Mouse (Mus musculus): ENCODE results near the gene Dip2c. TPM values are rescaled to one million over a fixed set of nuclear protein-coding genes. Genes with fewer than 3 reads are reported as not detected.
A peak's percentile ranks its signal among the peaks of the same experiment; 100 is the strongest.

Gene Dip2c
- polyA plus RNA-seq, 1 experiment from 2014 or later: 2.3 TPM

GRCm38 (mm10) chr13:9578456-9578855, 302.1 kb downstream of the Dip2c start:
- 86% methylated on average over 4 of the region's 4 CpGs for WGBS
- Histone ChIP-seq H3K9me3 (ENCODE audit: control insufficient read depth, low read length) (no peaks in the 10 kb centered on the region), H3K27me3 (replicated peaks; ENCODE audit: control insufficient read depth, insufficient read depth, low read length) (no peaks in the 10 kb centered on the region)

DNA sequence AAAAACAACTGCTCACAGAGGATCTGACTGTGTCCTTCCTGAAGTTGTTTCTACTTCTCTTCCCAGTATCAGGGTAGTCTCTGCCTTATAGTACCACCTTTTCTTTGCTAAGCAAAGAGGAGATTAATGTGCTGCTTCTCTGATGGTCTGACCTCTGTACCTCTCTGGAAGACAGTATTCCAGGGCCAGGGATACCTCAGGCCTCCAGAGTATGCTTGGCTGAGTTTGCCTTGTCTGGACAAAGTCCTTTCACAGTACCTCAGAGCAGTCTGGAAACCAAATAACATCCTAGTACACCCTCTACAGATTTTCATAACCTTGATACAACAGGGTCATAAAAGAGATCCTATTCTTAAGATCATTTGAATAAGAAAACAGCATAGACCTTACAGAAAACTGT, 305.5 kb downstream of the Dip2c start:
- Histone ChIP-seq H3K27me3 (replicated peaks; ENCODE audit: control insufficient read depth, insufficient read depth, low read length) (no peaks in the 10 kb centered on the region), H3K36me3 (ENCODE audit: control insufficient read depth, insufficient read depth, low read length) (no peaks in the 10 kb centered on the region; the same call in 1 of the 2 replicates), H3K4me3 (ENCODE audit: low read length) (no peak overlapping the region), H3K27ac (ENCODE audit: low read length) (no peak overlapping the region), H3K4me2 (ENCODE audit: low read depth, low read length) (no peak overlapping the region), H3K4me1 (ENCODE audit: control insufficient read depth, insufficient read depth, low read length) (no peaks in the 10 kb centered on the region), H3K9ac (ENCODE audit: low read depth, low read length) (no peak overlapping the region), H3K9me3 (ENCODE audit: control insufficient read depth, low read length) (no peaks in the 10 kb centered on the region)
- ATAC-seq: no peak

More at GRCm38 (mm10) chr13:9578456-9578855, 302.1 kb downstream of the Dip2c start:
- Histone ChIP-seq H3K27ac (ENCODE audit: low read length) (no peak overlapping the region), H3K4me1 (ENCODE audit: control insufficient read depth, insufficient read depth, low read length) (no peaks in the 10 kb centered on the region), H3K4me2 (ENCODE audit: low read depth, low read length) (no peak overlapping the region), H3K4me3 (ENCODE audit: low read length) (no peak overlapping the region), H3K36me3 (ENCODE audit: control insufficient read depth, insufficient read depth, low read length) (no peaks in the 10 kb centered on the region; the same call in 1 of the 2 replicates), H3K9ac (ENCODE audit: low read depth, low read length) (no peak overlapping the region)
- no peak for ATAC-seq

- Histone ChIP-seq H3K9me3 (ENCODE audit: control insufficient read depth, low read length) (no peaks in the 10 kb centered on the region), H3K36me3 (ENCODE audit: control insufficient read depth, insufficient read depth, low read length) (no peaks in the 10 kb centered on the region), H3K27me3 (replicated peaks; ENCODE audit: control insufficient read depth, insufficient read depth, low read length) (no peaks in the 10 kb centered on the region), H3K9ac (ENCODE audit: low read depth, low read length) (no peak overlapping the region), H3K27ac (ENCODE audit: low read length) (no peak overlapping the region), H3K4me1 (ENCODE audit: control insufficient read depth, insufficient read depth, low read length) (no peaks in the 10 kb centered on the region), H3K4me2 (ENCODE audit: low read depth, low read length) (no peak overlapping the region), H3K4me3 (ENCODE audit: low read length) (no peak overlapping the region)
- ATAC-seq: no peak
Observed at GRCm38 (mm10) chr13:9583579-9583978, 307.3 kb downstream of the Dip2c start.

DNA sequence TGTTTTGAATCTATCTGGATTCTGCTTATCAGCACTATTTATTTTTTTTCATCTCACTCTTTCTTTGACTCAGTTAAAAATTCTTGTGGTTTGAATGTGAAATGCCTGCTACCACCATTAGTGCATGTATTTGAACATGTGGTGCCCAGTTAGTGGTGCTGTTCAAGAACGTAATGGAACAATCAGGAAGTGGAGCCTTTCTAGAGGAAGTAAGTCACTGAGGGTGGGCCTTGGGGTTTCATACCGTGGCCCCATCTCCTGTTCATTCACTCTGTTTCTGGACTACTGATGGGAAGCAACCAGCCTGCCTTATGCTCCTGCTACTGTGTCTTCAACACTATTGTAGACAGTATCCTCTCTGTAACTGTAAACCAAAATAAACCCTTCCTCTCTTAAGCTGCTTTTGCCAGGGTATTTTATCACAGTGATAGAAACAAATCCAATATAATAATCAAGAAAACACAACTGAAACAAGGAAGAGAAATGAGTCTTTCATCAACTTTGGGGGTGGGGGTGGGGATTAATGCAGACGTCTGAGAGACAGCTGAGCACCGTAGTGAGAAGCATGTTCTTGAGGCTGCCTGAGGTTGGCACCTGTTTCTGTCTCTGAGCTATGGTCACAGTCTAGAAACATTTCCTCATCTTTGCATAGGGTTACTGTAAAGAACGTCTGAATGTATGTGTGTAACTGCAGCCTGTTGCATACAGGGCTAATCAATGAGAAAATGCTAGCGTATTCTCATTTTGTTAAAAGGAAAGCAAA, 323.2 kb downstream of the Dip2c start:
- Histone ChIP-seq H3K27ac (ENCODE audit: low read length) (no peak overlapping the region), H3K36me3 (ENCODE audit: control insufficient read depth, insufficient read depth, low read length) (no peaks in the 10 kb centered on the region), H3K4me1 (ENCODE audit: control insufficient read depth, insufficient read depth, low read length) (no peaks in the 10 kb centered on the region), H3K9me3 (ENCODE audit: control insufficient read depth, low read length) (no peaks in the 10 kb centered on the region), H3K4me2 (ENCODE audit: low read depth, low read length) (no peak overlapping the region), H3K9ac (ENCODE audit: low read depth, low read length) (no peak overlapping the region), H3K4me3 (ENCODE audit: low read length) (no peak overlapping the region), H3K27me3 (replicated peaks; ENCODE audit: control insufficient read depth, insufficient read depth, low read length) (no peaks in the 10 kb centered on the region)
- ATAC-seq: no peak
- WGBS: 83% methylated on average over 6 of the region's 6 CpGs

- Histone ChIP-seq H3K4me2 (ENCODE audit: low read depth, low read length) (no peak overlapping the region), H3K36me3 (ENCODE audit: control insufficient read depth, insufficient read depth, low read length) (no peaks in the 10 kb centered on the region), H3K27ac (ENCODE audit: low read length) (no peak overlapping the region), H3K4me1 (ENCODE audit: control insufficient read depth, insufficient read depth, low read length) (no peaks in the 10 kb centered on the region), H3K9me3 (ENCODE audit: control insufficient read depth, low read length) (no peaks in the 10 kb centered on the region), H3K9ac (ENCODE audit: low read depth, low read length) (no peak overlapping the region), H3K27me3 (replicated peaks; ENCODE audit: control insufficient read depth, insufficient read depth, low read length) (no peaks in the 10 kb centered on the region), H3K4me3 (ENCODE audit: low read length) (no peak overlapping the region)
- no peak for ATAC-seq
- WGBS: 83% methylated on average over 3 of the region's 3 CpGs
Observed at GRCm38 (mm10) chr13:9601350-9601749, 325.0 kb downstream of the Dip2c start.

GRCm38 (mm10) chr13:9611229-9611628, 334.9 kb downstream of the Dip2c start:
- Histone ChIP-seq H3K4me2 (ENCODE audit: low read depth, low read length) (no peak overlapping the region), H3K36me3 (ENCODE audit: control insufficient read depth, insufficient read depth, low read length) (no peaks in the 10 kb centered on the region), H3K4me1 (ENCODE audit: control insufficient read depth, insufficient read depth, low read length) (no peaks in the 10 kb centered on the region), H3K4me3 (ENCODE audit: low read length) (no peak overlapping the region), H3K9me3 (ENCODE audit: control insufficient read depth, low read length) (no peaks in the 10 kb centered on the region), H3K27me3 (replicated peaks; ENCODE audit: control insufficient read depth, insufficient read depth, low read length) (no peaks in the 10 kb centered on the region), H3K9ac (ENCODE audit: low read depth, low read length) (no peak overlapping the region), H3K27ac (ENCODE audit: low read length) (no peak overlapping the region)
- WGBS: 83% methylated on average over 1 of the region's 1 CpGs
- ATAC-seq: no peak

- no peaks in the 10 kb centered on the region for H3K27me3 ChIP-seq (replicated peaks; ENCODE audit: control insufficient read depth, insufficient read depth, low read length)
- H3K4me3 ChIP-seq (ENCODE audit: low read length): no peak overlapping the region
- ATAC-seq: no peak
- no peaks in the 10 kb centered on the region for H3K4me1 ChIP-seq (ENCODE audit: control insufficient read depth, insufficient read depth, low read length)
- no peaks in the 10 kb centered on the region for H3K36me3 ChIP-seq (ENCODE audit: control insufficient read depth, insufficient read depth, low read length)
- no peak overlapping the region for H3K27ac ChIP-seq (ENCODE audit: low read length)
- H3K9me3 ChIP-seq (ENCODE audit: control insufficient read depth, low read length): no peaks in the 10 kb centered on the region
- no peak overlapping the region for H3K4me2 ChIP-seq (ENCODE audit: low read depth, low read length)
- no peak overlapping the region for H3K9ac ChIP-seq (ENCODE audit: low read depth, low read length)
- WGBS: 75% methylated on average over 2 of the region's 2 CpGs
Observed at GRCm38 (mm10) chr13:9632684-9633083, 356.4 kb downstream of the Dip2c start.

- WGBS: 87% methylated on average over 2 of the region's 2 CpGs
- no peak overlapping the region for H3K27ac ChIP-seq (ENCODE audit: low read length)
- H3K4me3 ChIP-seq (ENCODE audit: low read length): no peak overlapping the region
- H3K27me3 ChIP-seq (replicated peaks; ENCODE audit: control insufficient read depth, insufficient read depth, low read length): no peaks in the 10 kb centered on the region
- H3K36me3 ChIP-seq (ENCODE audit: control insufficient read depth, insufficient read depth, low read length): no peaks in the 10 kb centered on the region
- H3K4me2 ChIP-seq (ENCODE audit: low read depth, low read length): no peak overlapping the region
- no peaks in the 10 kb centered on the region for H3K9me3 ChIP-seq (ENCODE audit: control insufficient read depth, low read length)
- ATAC-seq: no peak
- H3K9ac ChIP-seq (ENCODE audit: low read depth, low read length): no peak overlapping the region
- no peaks in the 10 kb centered on the region for H3K4me1 ChIP-seq (ENCODE audit: control insufficient read depth, insufficient read depth, low read length)
Observed at GRCm38 (mm10) chr13:9635951-9636350, 359.6 kb downstream of the Dip2c start.

DNA sequence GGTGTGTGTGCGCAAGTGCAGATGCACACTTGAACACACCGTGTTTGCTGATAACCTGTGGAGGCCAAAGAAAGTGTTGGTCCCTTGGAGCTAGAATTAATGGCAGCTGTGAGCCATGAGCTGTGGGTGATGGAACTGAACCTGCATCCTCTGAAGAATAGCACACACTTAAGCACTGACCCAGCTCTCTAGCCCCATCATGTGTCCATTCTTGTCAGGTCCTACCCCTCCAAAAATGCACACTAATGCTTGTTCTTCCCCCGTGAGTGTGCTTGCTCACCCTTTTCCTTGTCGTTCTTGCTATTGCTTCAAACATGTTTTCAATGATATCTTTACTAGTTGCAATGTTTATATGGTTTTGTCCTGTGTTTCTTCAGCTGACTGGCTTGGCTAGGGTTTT, 360.2 kb downstream of the Dip2c start:
- Histone ChIP-seq H3K9ac (ENCODE audit: low read depth, low read length) (no peak overlapping the region), H3K4me1 (ENCODE audit: control insufficient read depth, insufficient read depth, low read length) (no peaks in the 10 kb centered on the region), H3K36me3 (ENCODE audit: control insufficient read depth, insufficient read depth, low read length) (no peaks in the 10 kb centered on the region), H3K27ac (ENCODE audit: low read length) (no peak overlapping the region), H3K9me3 (ENCODE audit: control insufficient read depth, low read length) (no peaks in the 10 kb centered on the region), H3K4me2 (ENCODE audit: low read depth, low read length) (no peak overlapping the region), H3K27me3 (replicated peaks; ENCODE audit: control insufficient read depth, insufficient read depth, low read length) (no peaks in the 10 kb centered on the region), H3K4me3 (ENCODE audit: low read length) (no peak overlapping the region)
- WGBS: 59% methylated on average over 4 of the region's 4 CpGs
- 0 out of 2 replicates have a peak, but pooled peaks have one; percentile 33 for ATAC-seq

- H3K27ac ChIP-seq (ENCODE audit: low read length): no peak overlapping the region
- H3K9ac ChIP-seq (ENCODE audit: low read depth, low read length): no peak overlapping the region
- no peaks in the 10 kb centered on the region for H3K4me1 ChIP-seq (ENCODE audit: control insufficient read depth, insufficient read depth, low read length)
- H3K4me2 ChIP-seq (ENCODE audit: low read depth, low read length): no peak overlapping the region
- H3K36me3 ChIP-seq (ENCODE audit: control insufficient read depth, insufficient read depth, low read length): no peaks in the 10 kb centered on the region
- ATAC-seq: no peak
- WGBS: 47% methylated on average over 3 of the region's 3 CpGs
- no peak overlapping the region for H3K4me3 ChIP-seq (ENCODE audit: low read length)
- H3K27me3 ChIP-seq (replicated peaks; ENCODE audit: control insufficient read depth, insufficient read depth, low read length): no peaks in the 10 kb centered on the region
- H3K9me3 ChIP-seq (ENCODE audit: control insufficient read depth, low read length): no peaks in the 10 kb centered on the region
Observed at GRCm38 (mm10) chr13:9637949-9638348, 361.6 kb downstream of the Dip2c start.
